Mouse (Mus musculus) urinary bladder, postnatal 14 days (tissue): ENCODE measurements at regions not wholly inside any gene's neighbourhood (a gene's known extent, or its start where the extent isn't known, plus 50 kb on each side); places are given as distances from the start of the nearest gene placed in this dataset.

Experiments
- DNase-seq: peaks from one replicate; pipeline ENCODE4 v3.0.0; 2021; ENCODE audit warnings: low spot score

DNA sequence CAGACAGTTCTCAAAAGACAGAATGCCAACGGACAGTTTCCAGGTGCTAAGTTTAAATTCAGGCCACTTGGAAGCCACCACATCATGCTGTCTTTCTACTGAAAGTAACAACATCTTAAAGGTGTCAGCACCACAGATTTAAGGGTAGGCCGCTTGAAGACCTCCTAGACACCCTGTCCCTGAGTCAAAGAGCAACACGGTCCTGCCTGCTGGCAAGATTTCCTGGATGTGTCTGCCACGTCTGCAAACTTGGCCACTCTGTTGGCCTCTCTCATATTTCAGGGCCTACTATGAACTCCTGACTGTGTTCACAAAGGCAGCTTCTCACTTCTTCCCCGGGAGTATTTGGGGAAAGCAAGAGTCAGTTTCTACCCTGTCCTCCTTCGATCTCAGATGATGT lies 194.7 kb upstream of the Esrrg start:
- DNase-seq = no peak

DNA sequence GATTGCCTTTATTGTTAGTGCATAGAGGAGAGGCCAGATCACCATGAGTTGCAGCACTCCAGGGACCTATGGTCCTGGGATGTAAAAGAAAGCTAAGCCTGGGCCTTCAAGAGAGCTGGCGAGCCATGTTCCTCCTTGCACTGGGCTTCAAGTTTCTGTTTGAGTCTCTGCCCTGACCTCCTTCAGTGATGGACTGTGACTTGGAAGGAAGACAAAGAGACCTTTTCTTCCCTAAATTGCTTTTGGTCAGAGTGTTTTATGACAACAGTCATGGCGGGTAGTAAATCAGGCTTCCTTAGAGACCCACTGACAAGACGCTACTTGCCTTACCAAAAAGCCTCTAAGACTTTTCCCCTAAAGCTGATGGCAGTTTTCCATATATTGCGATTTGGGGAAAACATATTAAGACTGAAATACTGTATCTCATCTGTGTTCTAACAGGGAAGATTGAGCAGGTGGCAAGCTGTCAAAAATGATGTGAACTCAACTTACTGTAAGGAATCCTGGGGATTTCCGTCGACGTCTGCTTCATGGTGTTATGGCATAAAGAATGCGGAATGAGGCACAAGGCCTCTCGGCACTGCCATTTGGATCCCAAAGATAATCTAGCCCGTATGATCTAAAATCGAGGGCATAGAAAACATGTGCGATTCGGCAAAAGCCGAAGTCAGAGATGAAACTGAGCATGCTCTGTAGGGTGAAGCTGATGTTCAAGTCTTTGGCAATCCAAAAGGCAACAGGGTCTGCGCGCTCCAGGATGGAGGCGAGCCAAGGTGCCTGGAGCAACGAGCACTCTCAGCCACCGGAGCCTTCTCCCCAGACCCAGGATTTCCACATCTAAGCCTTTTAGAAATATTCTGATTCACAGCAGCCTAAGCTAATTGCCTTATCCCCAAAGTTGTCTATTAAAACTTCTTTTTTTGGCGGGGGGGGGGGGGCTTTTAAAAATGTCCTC lies 190.1 kb upstream of the Esrrg start:
- no peak for DNase-seq

DNA sequence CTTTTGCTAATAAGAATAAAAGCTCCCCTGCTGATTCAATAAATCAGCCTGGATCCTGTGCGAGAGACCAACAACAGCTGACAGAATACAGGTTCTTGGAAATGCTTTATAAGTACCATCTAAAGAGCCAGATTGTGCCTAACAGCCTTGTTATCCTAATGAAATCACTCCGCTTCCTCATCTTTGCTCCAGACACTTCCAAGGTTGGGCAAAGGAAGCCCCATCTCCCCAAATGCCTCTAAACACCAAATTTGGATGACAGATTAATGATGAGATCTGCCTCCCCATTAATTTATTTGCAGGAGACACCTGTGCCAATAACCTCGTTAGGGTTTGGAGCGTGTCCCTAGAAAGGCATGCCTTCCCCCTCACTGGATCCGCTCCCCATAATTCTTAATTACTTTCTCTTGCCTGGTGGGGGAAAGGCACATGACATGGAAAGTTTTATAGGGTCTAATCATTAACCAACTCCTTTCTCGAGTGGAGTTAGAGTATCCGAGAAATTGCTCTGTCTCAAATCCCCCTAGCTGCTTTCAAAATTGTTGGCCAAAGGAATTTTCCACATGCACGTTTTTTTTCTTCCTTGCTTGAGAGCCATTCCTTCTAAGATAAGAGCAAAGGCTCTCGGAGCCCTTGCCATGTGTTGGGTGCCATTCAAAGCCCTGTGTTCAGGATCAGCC lies 179.9 kb upstream of the Esrrg start:
- no peak for DNase-seq

GRCm38 (mm10) chr1:187433716-187434634 lies 174.6 kb upstream of the Esrrg start:
- no peak for DNase-seq

DNA sequence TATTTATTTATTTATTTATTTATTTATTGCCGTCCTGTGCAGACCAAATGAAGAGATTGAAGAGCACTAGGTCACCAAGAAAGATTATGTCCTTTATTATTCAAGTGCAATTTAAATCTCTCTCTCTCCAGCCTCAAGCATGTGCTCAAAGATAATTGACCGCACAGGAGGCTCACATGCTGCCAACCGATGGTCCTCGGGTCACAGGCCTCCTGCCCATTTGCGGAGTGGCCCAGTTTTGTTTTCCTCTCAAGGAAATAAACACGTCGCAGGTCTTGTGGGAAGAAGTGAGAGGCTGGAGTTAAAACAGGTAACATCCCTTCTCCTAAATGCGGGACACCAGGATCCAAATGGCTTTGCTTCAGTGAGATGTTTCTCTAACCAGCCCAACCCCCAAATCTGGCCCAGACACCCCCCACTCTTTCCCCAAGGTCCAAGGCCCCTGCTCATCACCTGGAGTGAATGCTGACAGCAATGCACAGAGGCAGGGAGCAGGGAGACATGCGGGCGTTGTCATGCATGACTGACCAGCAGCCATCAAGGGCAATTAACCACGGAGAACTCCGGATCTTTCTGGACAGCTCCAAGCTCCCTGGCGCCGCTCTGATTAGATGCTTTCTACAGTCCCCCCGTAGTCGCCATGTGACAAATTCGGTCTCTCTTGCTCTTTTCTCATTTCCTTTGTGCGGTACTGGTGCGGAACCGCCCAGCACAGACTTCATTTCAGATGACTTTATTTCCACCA lies 169.2 kb upstream of the Esrrg start:
- no peak for DNase-seq

DNA sequence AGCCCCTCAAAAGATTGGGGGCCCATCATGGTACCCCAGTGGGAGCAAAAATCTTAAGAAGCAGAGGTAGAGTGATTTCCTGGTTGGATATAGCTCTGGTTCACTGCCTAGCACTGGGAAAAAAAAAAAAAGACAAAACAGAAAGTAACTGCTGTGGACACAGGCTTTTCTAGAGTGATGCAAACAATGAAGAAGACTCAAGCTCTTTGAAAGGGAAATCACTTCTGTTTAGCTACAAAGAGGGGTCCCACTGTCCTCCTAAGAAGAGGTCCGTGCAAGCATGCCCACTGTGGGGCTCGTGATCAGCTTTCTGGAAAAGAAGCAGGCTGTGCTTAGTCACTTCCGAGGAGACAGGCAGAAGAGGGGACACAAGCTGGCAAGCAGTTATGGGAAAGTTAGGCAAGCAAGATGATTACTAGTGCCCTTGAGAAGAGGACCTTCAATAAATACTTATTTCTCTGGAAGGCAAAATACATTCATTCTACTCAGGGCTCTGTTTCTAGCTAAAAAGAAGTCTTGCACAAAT lies 166.9 kb upstream of the Esrrg start:
- DNase-seq = no peak

DNA sequence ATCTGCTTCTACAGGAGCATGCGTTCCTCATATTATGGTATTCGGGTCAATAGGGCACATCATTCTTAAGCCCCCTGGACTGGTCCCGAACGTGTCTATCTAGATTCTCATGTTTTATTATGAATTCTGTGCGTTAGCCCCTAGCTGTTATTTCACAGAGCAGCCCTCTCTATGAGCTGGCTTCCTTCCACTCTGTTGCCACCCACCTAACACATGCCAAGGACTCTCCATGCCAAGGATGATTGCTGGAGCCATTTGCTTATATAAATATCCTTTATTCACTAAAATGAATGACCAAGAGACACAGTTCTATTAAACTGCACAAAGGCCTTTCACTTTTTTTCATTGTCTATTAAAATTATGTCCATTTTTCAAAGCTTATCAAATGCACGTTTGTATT lies 162.1 kb upstream of the Esrrg start:
- no peak for DNase-seq

DNA sequence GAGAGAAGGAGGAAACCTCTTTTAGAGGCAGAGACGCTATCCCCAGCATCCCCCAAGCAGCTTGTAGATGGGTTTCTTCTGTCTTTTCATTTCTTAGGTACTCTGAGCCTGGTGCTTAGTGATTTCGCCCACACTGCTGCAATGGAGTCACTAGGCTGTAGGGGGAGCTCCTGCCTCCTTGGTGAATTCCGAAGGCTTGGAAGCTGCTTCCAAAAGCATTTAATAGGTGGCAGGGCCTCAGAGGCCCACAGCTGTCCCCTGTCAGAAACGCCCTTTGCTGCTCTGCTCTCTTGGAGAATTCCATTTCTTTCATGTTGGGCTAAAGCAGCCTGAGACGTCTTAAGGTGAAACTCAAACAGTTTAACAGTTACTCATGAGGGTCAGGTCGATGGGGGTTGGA lies 160.4 kb upstream of the Esrrg start:
- DNase-seq = peak; percentile 63

GRCm38 (mm10) chr1:187450106-187450505 lies 158.5 kb upstream of the Esrrg start:
- no peak for DNase-seq

DNA sequence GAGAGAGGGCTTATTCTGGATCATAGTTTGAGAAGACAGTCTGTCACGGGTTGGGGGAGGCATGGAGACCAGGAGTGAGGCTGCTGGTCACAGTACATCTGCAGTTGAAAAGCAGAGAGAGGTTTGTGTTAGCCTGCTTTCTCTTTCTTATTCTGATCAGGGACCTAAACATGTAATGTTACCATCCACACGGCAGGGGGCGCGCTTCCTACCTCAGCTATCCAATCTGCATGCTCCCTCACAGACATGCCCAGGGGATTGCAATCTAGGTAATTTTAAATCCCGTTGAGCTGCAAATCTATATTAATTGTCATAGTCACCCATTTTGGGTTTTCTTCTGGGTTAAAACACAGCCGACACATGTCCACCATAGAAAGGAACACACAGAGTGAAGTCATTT lies 156.4 kb upstream of the Esrrg start:
- peak; percentile 17 for DNase-seq

DNA sequence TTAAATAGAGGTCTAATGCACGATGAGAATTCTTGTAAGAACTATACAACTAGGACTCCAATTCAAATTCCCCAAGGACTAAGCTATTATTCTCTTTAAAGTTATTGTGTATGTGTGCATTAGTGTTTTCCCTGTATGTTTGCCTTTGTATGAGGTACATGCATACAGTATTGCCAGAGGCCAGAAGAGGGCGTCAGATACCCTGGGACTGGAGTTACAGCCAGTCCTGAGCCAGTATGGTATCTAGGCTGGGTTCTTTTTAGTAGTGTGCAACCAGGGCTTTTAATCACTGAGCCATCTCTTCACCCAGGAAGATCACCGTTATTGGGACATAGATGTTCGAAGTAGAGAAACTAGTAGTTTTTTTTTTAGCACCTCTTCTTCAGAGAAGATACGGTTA lies 154.2 kb upstream of the Esrrg start:
- no peak for DNase-seq

DNA sequence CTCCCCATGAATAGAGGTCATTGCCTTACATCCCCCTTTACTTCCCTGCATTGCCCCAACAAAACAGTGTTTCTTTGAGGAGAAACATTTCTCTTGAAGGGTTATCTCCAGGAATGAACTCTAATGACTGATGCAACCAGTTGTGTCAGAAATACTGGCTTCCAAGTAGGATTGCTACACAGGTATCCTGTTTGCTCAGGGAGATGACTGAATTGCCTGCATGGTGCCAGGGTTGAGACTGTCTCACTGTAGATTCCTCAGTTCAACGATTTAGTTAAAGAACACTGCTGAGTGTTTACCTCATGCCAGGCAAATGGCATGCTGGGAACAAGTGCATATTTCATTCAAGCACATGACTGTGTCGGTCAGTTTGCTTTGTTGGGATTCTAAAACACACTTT lies 123.8 kb upstream of the Esrrg start:
- no peak for DNase-seq

DNA sequence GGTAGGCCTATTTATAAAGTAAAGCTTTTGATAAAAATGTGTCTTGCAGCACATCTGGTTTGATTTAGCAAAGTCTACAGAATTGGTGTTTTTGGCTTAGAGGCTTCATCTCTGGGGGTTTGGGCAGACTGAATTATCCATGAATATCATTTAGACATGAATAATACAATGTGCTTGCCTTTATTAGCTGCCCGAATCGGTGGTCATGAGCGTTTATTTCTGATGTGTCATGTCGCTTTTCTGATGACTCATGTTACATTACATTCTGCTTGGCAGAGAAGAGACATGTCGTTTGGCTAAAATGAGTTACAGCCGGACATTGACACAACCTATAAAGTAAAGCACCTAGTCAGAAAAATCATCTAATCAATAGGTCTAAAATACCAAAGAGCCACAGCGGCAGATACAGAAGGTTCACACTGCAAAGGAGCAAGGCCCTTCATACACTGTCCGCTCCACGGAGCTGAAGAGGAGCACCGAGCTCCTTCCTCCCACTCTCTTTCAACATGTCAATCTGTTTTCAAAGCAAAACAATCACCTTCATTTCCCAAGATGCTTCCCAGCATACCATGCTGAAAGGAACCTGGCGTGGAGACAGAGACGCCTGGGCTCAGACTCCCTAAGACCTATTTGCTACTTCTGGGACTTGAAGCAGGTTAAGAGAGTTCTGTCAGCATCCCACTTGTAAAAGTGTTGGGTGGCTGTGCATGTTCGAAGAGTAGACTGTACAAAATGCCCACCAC lies 120.5 kb upstream of the Esrrg start:
- no peak for DNase-seq

GRCm38 (mm10) chr1:187489452-187489851 lies 119.1 kb upstream of the Esrrg start:
- DNase-seq = no peak

- no peak for DNase-seq
Observed at GRCm38 (mm10) chr1:187505368-187505767, 103.2 kb upstream of the Esrrg start.

- no peak for DNase-seq
Observed at GRCm38 (mm10) chr1:187507217-187507616, 101.4 kb upstream of the Esrrg start.

DNA sequence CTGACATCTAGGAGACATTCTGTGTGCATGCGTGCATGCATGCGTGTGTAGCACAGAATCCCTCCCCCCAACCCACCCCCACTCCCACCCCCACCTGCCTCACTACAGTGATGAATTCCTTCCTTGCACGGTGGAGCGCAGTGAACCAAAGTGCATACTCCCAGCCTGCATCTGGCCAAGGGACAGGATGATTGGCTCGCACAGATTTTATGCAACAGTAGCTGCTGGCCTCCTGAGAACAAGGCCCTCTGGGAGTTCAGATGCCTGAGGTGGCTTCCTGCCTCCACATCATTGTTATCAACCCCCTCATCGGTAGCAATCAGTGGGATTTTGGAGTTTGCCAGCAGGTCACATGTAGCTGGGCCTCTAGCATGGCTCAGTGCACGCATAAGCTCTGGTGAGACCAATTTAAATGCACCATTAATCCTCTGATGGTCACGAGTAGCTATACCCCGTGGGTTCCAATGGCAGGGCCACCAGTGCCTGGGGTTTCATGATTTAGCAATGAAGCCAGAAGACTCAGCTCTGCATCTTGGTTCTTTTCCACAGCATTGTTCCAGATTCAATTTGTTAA lies 77.2 kb upstream of the Esrrg start:
- DNase-seq = no peak

- DNase-seq = no peak
Observed at GRCm38 (mm10) chr1:187536263-187536662, 72.3 kb upstream of the Esrrg start.

GRCm38 (mm10) chr1:187556718-187557117 lies 51.9 kb upstream of the Esrrg start:
- no peak for DNase-seq
